Mouse (Mus musculus) liver, embryonic 11.5 days (tissue): Measurements from ENCODE around the gene Cdrt4. TPM values are rescaled to one million over a fixed set of nuclear protein-coding genes. Genes with fewer than 3 reads are reported as not detected.

Experiments used
- ATAC-seq: fragments of 200-750 bp; cut with Nextera tagmentation; replicated peaks from 2 replicates; pipeline ENCODE4 v1.8.0; 2017; ENCODE audit warnings: moderate number of reproducible peaks, mild to moderate bottlenecking, moderate TSS enrichment, moderate library complexity; ENCODE audit not compliant: low FRiP score
- DNase-seq: peaks from one replicate; pipeline ENCODE4 v3.0.0-alpha.2; 2017; ENCODE audit warnings: low spot score
- H3K27ac ChIP-seq: fragments of 300-500 bp; sonication (generic); 2 replicates; pipeline ENCODE4 v1.5.1; 2014; ENCODE audit warnings: mild to moderate bottlenecking, low read depth, low read length, control low read depth
- H3K27me3 ChIP-seq: fragments of 300-500 bp; sonication (generic); replicated peaks from 2 replicates; pipeline ENCODE4 v1.6.1; 2014; ENCODE audit warnings: low read length, mixed read lengths; ENCODE audit not compliant: control insufficient read depth, insufficient read depth
- H3K36me3 ChIP-seq: fragments of 300-500 bp; sonication (generic); 2 replicates; pipeline ENCODE4 v1.6.1; 2014; ENCODE audit warnings: mild to moderate bottlenecking, low read length, moderate library complexity, mixed read lengths; ENCODE audit not compliant: control insufficient read depth, insufficient read depth
- H3K4me1 ChIP-seq: fragments of 300-500 bp; sonication (generic); replicated peaks from 2 replicates; pipeline ENCODE4 v1.6.1; 2014; ENCODE audit warnings: low read length, mixed read lengths; ENCODE audit not compliant: control insufficient read depth, insufficient read depth
- H3K4me2 ChIP-seq: fragments of 300-500 bp; sonication (generic); 2 replicates; pipeline ENCODE4 v1.6.1; 2014; ENCODE audit warnings: mild to moderate bottlenecking, control low read depth, moderate library complexity
- H3K4me3 ChIP-seq: fragments of 300-500 bp; sonication (generic); 2 replicates; pipeline ENCODE4 v1.5.1; 2014; ENCODE audit warnings: low read depth, low read length, control low read depth
- H3K9ac ChIP-seq: fragments of 300-500 bp; sonication (generic); 2 replicates; pipeline ENCODE4 v1.6.1; 2014; ENCODE audit warnings: low read depth, low read length, control low read depth
- H3K9me3 ChIP-seq: fragments of 300-500 bp; sonication (generic); 2 replicates; pipeline ENCODE4 v1.6.1; 2016; ENCODE audit warnings: low read length, inconsistent platforms, mixed read lengths; ENCODE audit not compliant: control insufficient read depth
- WGBS: fragments of 180-500 bp; shearing (Covaris S2); extraction: QIAGEN DNeasy Blood & Tissue Kit; methylation state at CpG from one replicate; pipeline ENCODE4 v1.1.7; 2014; 5-methylcytosine and 5-hydroxymethylcytosine counted together
- polyA plus RNA-seq: library from polyadenylated mRNA; unstranded; fragments of >200 nt; fragmentation: Nextera tagmentation; extraction: Ambion mirVana; gene quantifications from 2 replicates; pipeline ENCODE4 v1.2.1, GENCODE M21; 2014

The Cdrt4 gene
- polyA plus RNA-seq, 1 experiment from 2014 or later = not detected

- 84% methylated on average over 11 of the region's 11 CpGs for WGBS
- H3K4me3 ChIP-seq = no peak overlapping the region
- H3K27me3 ChIP-seq = no peaks in the 10 kb centered on the region
- H3K4me1 ChIP-seq = peaks cover 3% of the 10 kb centered on the region; the same call in 1 of the 2 replicates
- DNase-seq (no peak), ATAC-seq (no peak)
- no peak overlapping the region for H3K9ac ChIP-seq
- H3K27ac ChIP-seq = no peak overlapping the region
- H3K9me3 ChIP-seq = no peaks in the 10 kb centered on the region
- H3K36me3 ChIP-seq = no peaks in the 10 kb centered on the region
- H3K4me2 ChIP-seq = no peak overlapping the region
These were observed 16.0 kb upstream of the Cdrt4 start for GRCm38 (mm10) chr11:62934795-62935514.

- Histone ChIP-seq H3K4me2 (no peak overlapping the region), H3K9ac (no peak overlapping the region), H3K36me3 (no peaks in the 10 kb centered on the region), H3K4me1 (no peaks in the 10 kb centered on the region), H3K27me3 (no peaks in the 10 kb centered on the region), H3K9me3 (no peaks in the 10 kb centered on the region), H3K27ac (no peak overlapping the region), H3K4me3 (no peak overlapping the region)
- no peak for ATAC-seq
- no peak for DNase-seq
- WGBS = 62% methylated on average over 6 of the region's 6 CpGs
These were observed 13.0 kb upstream of the Cdrt4 start for GRCm38 (mm10) chr11:62937986-62938385.

- H3K36me3 ChIP-seq = no peaks in the 10 kb centered on the region
- H3K9me3 ChIP-seq = no peaks in the 10 kb centered on the region
- H3K4me2 ChIP-seq = no peak overlapping the region
- DNase-seq (no peak), ATAC-seq (no peak)
- H3K9ac ChIP-seq = no peak overlapping the region
- H3K4me3 ChIP-seq = no peak overlapping the region
- no peak overlapping the region for H3K27ac ChIP-seq
- no peaks in the 10 kb centered on the region for H3K4me1 ChIP-seq
- WGBS = 69% methylated on average over 5 of the region's 5 CpGs
- no peaks in the 10 kb centered on the region for H3K27me3 ChIP-seq
These were observed 12.1 kb upstream of the Cdrt4 start for GRCm38 (mm10) chr11:62938921-62939320.

GRCm38 (mm10) chr11:62940176-62940575, 10.8 kb upstream of the Cdrt4 start:
- Histone ChIP-seq H3K27ac (no peak overlapping the region), H3K4me3 (no peak overlapping the region), H3K9ac (no peak overlapping the region), H3K4me1 (no peaks in the 10 kb centered on the region), H3K4me2 (no peak overlapping the region), H3K9me3 (no peaks in the 10 kb centered on the region), H3K36me3 (no peaks in the 10 kb centered on the region), H3K27me3 (no peaks in the 10 kb centered on the region)
- 65% methylated on average over 3 of the region's 3 CpGs for WGBS
- no peak for ATAC-seq
- no peak for DNase-seq

- no peak overlapping the region for H3K9ac ChIP-seq
- H3K4me1 ChIP-seq = no peaks in the 10 kb centered on the region
- H3K9me3 ChIP-seq = no peaks in the 10 kb centered on the region
- no peak overlapping the region for H3K4me3 ChIP-seq
- H3K27ac ChIP-seq = no peak overlapping the region
- ATAC-seq = no peak
- no peaks in the 10 kb centered on the region for H3K36me3 ChIP-seq
- 62% methylated on average over 6 of the region's 6 CpGs for WGBS
- no peak for DNase-seq
- no peaks in the 10 kb centered on the region for H3K27me3 ChIP-seq
- H3K4me2 ChIP-seq = no peak overlapping the region
These were observed 7.5 kb upstream of the Cdrt4 start for GRCm38 (mm10) chr11:62943538-62943937.

GRCm38 (mm10) chr11:62945514-62945913, 5.5 kb upstream of the Cdrt4 start:
- H3K27ac ChIP-seq = no peak overlapping the region
- no peaks in the 10 kb centered on the region for H3K9me3 ChIP-seq
- H3K4me3 ChIP-seq = no peak overlapping the region
- no peaks in the 10 kb centered on the region for H3K36me3 ChIP-seq
- 68% methylated on average over 4 of the region's 4 CpGs for WGBS
- H3K27me3 ChIP-seq = no peaks in the 10 kb centered on the region
- H3K4me1 ChIP-seq = no peaks in the 10 kb centered on the region
- ATAC-seq (no peak), DNase-seq (no peak)
- no peak overlapping the region for H3K4me2 ChIP-seq
- H3K9ac ChIP-seq = no peak overlapping the region

GRCm38 (mm10) chr11:62949548-62949947, 1.4 kb upstream of the Cdrt4 start:
- H3K4me2 ChIP-seq = no peak overlapping the region
- WGBS = 67% methylated on average over 1 of the region's 1 CpGs
- ATAC-seq = no peak

GRCm38 (mm10) chr11:62954766-62955165, 3.8 kb downstream of the Cdrt4 start:
- 89% methylated on average over 2 of the region's 3 CpGs for WGBS
- H3K9me3 ChIP-seq = no peaks in the 10 kb centered on the region
- DNase-seq = no peak
- no peak overlapping the region for H3K9ac ChIP-seq
- no peak overlapping the region for H3K27ac ChIP-seq
- no peaks in the 10 kb centered on the region for H3K27me3 ChIP-seq
- H3K4me2 ChIP-seq = no peak overlapping the region
- H3K4me1 ChIP-seq = no peaks in the 10 kb centered on the region
- no peak overlapping the region for H3K4me3 ChIP-seq
- ATAC-seq = no peak
- H3K36me3 ChIP-seq = no peaks in the 10 kb centered on the region

More at GRCm38 (mm10) chr11:62949548-62949947, 1.4 kb upstream of the Cdrt4 start:
- Histone ChIP-seq H3K4me1 (no peaks in the 10 kb centered on the region), H3K36me3 (no peaks in the 10 kb centered on the region), H3K27ac (no peak overlapping the region), H3K9ac (no peak overlapping the region), H3K9me3 (no peaks in the 10 kb centered on the region), H3K4me3 (no peak overlapping the region), H3K27me3 (no peaks in the 10 kb centered on the region)
- no peak for DNase-seq

GRCm38 (mm10) chr11:62955186-62955585, 4.2 kb downstream of the Cdrt4 start:
- DNase-seq (no peak), ATAC-seq (no peak)
- 79% methylated on average over 5 of the region's 5 CpGs for WGBS
- H3K9me3 ChIP-seq = no peaks in the 10 kb centered on the region
- H3K27me3 ChIP-seq = no peaks in the 10 kb centered on the region
- H3K36me3 ChIP-seq = no peaks in the 10 kb centered on the region
- H3K4me3 ChIP-seq = no peak overlapping the region
- no peak overlapping the region for H3K27ac ChIP-seq
- H3K4me2 ChIP-seq = no peak overlapping the region
- no peak overlapping the region for H3K9ac ChIP-seq
- no peaks in the 10 kb centered on the region for H3K4me1 ChIP-seq
